Mouse (Mus musculus) E14TG2a.4 (cell line): ENCODE measurements around the gene Fnip2.

Experiments used
- CTCF ChIP-seq: conservative IDR thresholded peaks from 2 replicates; pipeline ENCODE4 v1.5.1; 2014; ENCODE audit warnings: low read length
- NANOG ChIP-seq: IDR thresholded peaks from 2 replicates; pipeline ENCODE4 v1.6.1; 2014; ENCODE audit warnings: borderline replicate concordance, low read length, mixed read lengths

DNA sequence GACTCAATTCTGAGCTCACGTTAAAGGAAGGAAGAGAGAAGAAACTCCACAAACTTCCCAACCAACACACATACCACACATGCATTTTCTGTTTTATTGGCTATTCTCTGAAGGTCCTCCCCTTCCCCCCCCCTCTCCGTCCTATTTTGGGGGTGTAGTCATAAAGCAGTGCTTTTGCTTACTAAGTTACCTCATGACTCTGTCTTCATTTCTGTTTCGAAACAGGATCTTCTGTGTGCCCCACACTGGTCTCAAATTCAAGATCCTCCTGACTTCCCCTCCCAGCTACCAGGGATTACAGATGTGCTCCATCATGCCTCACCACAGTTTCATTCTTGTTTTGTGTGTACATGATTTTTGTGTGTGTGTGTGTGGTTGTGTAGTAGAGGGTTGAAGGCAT lies 4.8 kb upstream of the Fnip2 start:
- TF ChIP-seq CTCF (no peak), NANOG (no peak)
